Mouse (Mus musculus) MEL (cell line): ENCODE measurements around the gene Vsir.

ENCODE experiments used
- BHLHE40 ChIP-seq: IDR thresholded peaks from 2 replicates; pipeline ENCODE4 v1.6.1; 2012; ENCODE audit warnings: low read depth, mild to moderate bottlenecking, inconsistent platforms, low read length, improper control_type of control experiment, borderline replicate concordance
- CHD1 ChIP-seq: IDR thresholded peaks from 2 replicates; pipeline ENCODE4 v1.6.1; 2012; ENCODE audit warnings: low read depth, mild to moderate bottlenecking, inconsistent platforms, low read length, improper control_type of control experiment
- CTCF ChIP-seq, 3 experiments: IDR thresholded peaks in 2 of 3; conservative IDR thresholded peaks in 1 of 3; 2 replicates each; pipeline ENCODE4 v1.5.1; 2011 to 2012; ENCODE audit warnings: low read length in 3 of 3, low read depth in 2 of 3, mild to moderate bottlenecking in 2 of 3, improper control_type of control experiment in 1 of 3, inconsistent platforms in 1 of 3, mixed read lengths in 1 of 3, moderate library complexity in 1 of 3; ENCODE audit not compliant: control insufficient read depth in 1 of 3, insufficient read depth in 1 of 3, poor library complexity in 1 of 3, severe bottlenecking in 1 of 3
- EP300 ChIP-seq, 2 experiments: IDR thresholded peaks; 2 replicates each; pipeline ENCODE4 v1.6.1; 2011; ENCODE audit warnings: improper control_type of control experiment in 2 of 2, low read length in 2 of 2, low read depth in 1 of 2, mild to moderate bottlenecking in 1 of 2
- MAX ChIP-seq: IDR thresholded peaks from 2 replicates; pipeline ENCODE4 v1.6.1; 2011; ENCODE audit warnings: low read length, improper control_type of control experiment
- NRF1 ChIP-seq: IDR thresholded peaks from 2 replicates; pipeline ENCODE4 v1.6.1; 2014; ENCODE audit warnings: low read depth, mild to moderate bottlenecking, inconsistent platforms, low read length, improper control_type of control experiment, moderate library complexity; ENCODE audit not compliant: poor library complexity, insufficient read depth, severe bottlenecking
- POLR2A ChIP-seq, 2 experiments: IDR thresholded peaks; 2 replicates each; pipeline ENCODE4 v1.6.1; 2011 to 2012; ENCODE audit warnings: low read length in 2 of 2, mild to moderate bottlenecking in 2 of 2, control low read depth in 1 of 2, improper control_type of control experiment in 1 of 2, low read depth in 1 of 2, moderate library complexity in 1 of 2; ENCODE audit not compliant: control insufficient read depth in 1 of 2, insufficient read depth in 1 of 2, poor library complexity in 1 of 2
- UBTF ChIP-seq: IDR thresholded peaks from 2 replicates; pipeline ENCODE4 v1.6.1; 2012; ENCODE audit warnings: low read depth, mild to moderate bottlenecking, inconsistent platforms, low read length, improper control_type of control experiment, moderate library complexity, borderline replicate concordance; ENCODE audit not compliant: insufficient read depth
- USF1 ChIP-seq: IDR thresholded peaks from 2 replicates; pipeline ENCODE4 v1.6.1; 2014; ENCODE audit warnings: low read depth, mild to moderate bottlenecking, inconsistent platforms, low read length, improper control_type of control experiment, moderate library complexity
- ZKSCAN1 ChIP-seq: IDR thresholded peaks from 2 replicates; pipeline ENCODE4 v1.6.1; 2012; ENCODE audit warnings: low read depth, mild to moderate bottlenecking, inconsistent platforms, low read length, improper control_type of control experiment, moderate library complexity
- ZMIZ1 ChIP-seq: IDR thresholded peaks from 2 replicates; pipeline ENCODE4 v1.6.1; 2012; ENCODE audit warnings: low read depth, mild to moderate bottlenecking, inconsistent platforms, low read length, improper control_type of control experiment, moderate library complexity

DNA sequence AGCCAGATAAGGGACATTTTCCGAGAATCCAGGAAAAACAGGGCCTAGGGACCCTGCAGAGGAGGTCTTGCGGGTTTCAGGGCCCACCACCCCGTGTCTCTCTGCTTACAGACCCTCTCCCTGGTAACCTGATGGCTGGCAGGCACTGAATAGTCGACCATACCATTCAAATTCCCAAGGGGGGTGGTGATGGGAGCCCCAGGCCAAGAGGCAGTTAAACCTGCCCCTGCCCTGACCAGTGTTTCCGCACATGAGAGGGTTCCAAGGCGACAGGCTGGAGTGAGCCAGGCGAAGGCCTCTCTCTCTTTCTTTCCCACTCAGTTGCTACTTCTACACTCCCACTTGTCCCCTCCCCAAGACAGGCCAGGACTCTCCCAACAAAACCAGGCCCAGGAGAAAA, 52.8 kb downstream of the Vsir start, which contains the start of gene Gm17455:
- TF ChIP-seq NRF1 (no peak), UBTF (no peak), CHD1 (no peak), USF1 (no peak), EP300 (IDR thresholded peaks at IDR 0.05; ENCODE audit: low read depth in 1 of 2, low read length in 2 of 2) (no peak), ZKSCAN1 (no peak), MAX (no peak), ZMIZ1 (no peak), BHLHE40 (no peak), POLR2A (IDR thresholded peaks at IDR 0.05; ENCODE audit: control insufficient read depth in 1 of 2, insufficient read depth in 1 of 2, low read depth in 1 of 2, low read length in 2 of 2, poor library complexity in 1 of 2) (no peak), CTCF (IDR thresholded peaks at IDR 0.05 in 2 of 3, conservative IDR thresholded peaks at IDR 0.05 in 1 of 3; ENCODE audit: control insufficient read depth in 1 of 3, insufficient read depth in 1 of 3, low read depth in 2 of 3, low read length in 3 of 3, poor library complexity in 1 of 3, severe bottlenecking in 1 of 3) (no peak)
